Mouse (Mus musculus) thymus, adult 2 months (tissue): ENCODE data around the gene Wdr64.

ENCODE experiments used
- CTCF ChIP-seq: fragments of 200-500 bp; IDR thresholded peaks from 2 replicates; pipeline ENCODE4 v1.5.1; 2012; ENCODE audit warnings: mild to moderate bottlenecking, control low read depth, low read length, moderate library complexity, borderline replicate concordance; ENCODE audit not compliant: control insufficient read depth, poor library complexity, insufficient read depth; ENCODE audit errors: extremely low read depth
- POLR2A ChIP-seq: fragments of 200-500 bp; IDR thresholded peaks from 2 replicates; pipeline ENCODE4 v1.6.1; 2012; ENCODE audit warnings: mild to moderate bottlenecking, low read length, control low read depth, moderate library complexity; ENCODE audit not compliant: control insufficient read depth, poor library complexity, insufficient read depth; ENCODE audit errors: extremely low read depth

- TF ChIP-seq POLR2A (no peak), CTCF (no peak)
These were observed 17.4 kb upstream of the Wdr64 start for GRCm38 (mm10) chr1:175680995-175681394.
